Mouse (Mus musculus) CD4-positive, CD25-positive, alpha-beta regulatory T cell, adult 2 months (primary cell): ENCODE results near the gene Wipf3.

ENCODE experiments used
- DNase-seq: peaks from one replicate; pipeline ENCODE4 v3.0.0-alpha.2; 2012; ENCODE audit warnings: low read depth, low spot score

Gene Wipf3

DNA sequence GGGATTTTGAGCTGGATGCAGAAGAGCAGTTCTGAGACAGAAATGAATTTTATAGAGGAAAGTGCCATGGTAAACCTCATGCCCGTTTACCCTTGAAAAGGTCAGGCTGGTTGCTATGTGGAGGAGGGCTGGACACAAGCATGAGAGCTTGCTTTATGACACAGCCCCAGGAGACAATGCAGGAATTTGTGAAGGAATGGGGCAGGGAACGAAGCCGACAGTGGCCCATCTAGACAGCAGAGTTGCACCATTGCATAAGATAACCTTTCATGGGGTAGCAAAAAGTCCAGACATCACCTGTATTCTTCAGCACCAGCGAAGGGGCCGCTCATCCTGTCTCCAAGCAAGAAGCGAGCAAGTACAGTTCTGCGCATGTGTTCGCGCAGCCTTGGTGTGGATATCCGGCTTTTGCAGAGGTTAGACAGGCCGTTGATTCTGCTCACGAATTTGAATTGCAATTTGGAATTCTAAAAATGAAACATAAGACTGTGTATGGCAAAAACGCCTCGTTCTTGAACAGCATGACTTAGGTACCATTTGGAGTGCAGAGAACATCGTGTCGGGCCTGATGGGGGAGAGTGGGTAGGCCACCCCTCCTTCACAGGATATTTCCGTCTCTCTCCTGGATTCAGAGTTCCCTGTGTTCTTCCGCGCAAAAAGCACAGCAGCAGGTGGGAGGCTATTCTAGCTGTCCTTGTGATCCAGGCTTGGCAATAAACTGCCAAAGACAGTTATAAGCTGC is 46.7 kb downstream of the Wipf3 start:
- no peak for DNase-seq

DNA sequence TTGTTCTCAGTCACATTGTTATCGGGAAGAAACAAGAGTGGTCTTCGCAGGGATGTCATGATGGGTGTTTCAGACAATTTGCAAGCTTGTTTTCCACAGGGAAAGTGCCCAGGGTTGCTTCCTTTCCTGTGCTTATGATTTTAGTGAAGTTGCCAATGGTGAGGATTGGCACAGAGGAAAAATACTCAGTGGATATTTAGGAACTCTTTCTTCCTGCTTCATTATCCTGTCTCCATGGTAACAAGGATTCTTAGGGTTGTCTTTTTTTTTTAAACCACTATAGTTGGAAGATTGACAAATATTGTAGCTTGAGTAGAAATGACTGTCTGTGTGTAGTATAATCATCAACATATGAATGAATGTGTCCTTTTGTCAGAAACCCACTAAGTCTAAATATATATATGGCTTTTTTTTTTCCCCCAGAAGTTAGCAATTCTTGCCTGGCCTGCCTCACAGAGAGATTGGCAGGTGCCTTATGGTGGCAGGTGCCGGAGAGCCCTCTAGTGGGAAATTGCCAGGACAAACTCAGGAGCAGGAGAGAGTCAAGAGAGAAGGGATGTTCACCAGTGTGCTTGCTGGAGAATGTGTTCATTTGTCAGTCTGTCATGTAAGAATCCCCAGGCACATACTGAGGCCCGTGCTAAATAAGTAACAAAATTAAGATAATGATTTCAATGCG is 49.4 kb downstream of the Wipf3 start:
- no peak for DNase-seq

DNA sequence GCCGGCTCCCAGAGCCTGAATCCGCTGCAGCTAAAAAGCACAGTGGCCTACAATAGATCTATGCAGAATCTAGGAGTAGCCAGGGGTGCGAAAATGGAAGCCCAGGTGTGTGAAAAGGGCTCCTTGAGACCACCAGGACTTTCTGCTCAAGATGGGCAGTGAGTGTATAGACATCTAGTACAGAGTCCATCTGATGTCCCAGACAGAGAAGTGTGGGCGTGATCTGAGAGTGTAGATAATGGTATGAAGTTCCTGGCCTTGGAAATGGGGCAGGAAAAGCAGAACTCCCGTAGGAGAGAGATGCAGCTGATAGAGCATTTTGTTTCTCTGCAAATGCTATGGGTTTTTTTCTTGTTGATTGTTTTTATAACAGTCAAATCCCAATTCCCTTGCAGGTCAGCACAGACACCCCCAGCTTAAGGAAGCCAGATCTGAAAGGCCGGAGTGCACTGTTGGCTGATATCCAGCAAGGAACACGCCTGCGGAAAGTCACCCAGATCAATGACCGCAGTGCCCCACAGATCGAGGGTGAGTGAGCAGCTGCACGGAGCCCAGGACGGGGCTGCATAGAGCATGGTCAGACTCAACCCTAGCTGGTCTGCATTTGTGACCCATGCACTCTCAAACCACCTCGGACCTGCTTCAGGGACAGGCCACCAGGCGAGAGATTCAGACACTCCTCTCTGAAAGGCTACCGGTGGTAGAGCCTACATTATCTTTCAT is 52.1 kb downstream of the Wipf3 start:
- DNase-seq = no peak

DNA sequence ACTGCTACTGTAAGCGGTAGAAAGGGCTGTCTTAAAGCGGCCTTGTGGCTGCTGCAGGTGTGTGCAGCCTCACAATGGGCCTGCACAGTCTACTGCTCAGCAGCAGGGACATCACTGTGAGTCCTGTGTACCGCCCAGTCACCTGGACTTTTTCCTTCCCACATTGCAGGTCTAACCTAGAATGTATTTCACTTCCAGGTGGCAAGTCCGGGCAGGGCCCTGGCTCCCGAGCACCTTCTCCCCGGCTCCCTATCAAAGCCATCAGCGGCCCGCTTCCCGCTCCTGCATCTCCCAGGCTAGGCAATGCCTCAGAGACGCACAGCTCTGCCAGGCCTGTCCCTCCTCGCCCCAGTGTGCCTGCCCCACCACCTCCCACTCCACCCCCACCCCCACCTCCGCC is 55.6 kb downstream of the Wipf3 start:
- DNase-seq = no peak

DNA sequence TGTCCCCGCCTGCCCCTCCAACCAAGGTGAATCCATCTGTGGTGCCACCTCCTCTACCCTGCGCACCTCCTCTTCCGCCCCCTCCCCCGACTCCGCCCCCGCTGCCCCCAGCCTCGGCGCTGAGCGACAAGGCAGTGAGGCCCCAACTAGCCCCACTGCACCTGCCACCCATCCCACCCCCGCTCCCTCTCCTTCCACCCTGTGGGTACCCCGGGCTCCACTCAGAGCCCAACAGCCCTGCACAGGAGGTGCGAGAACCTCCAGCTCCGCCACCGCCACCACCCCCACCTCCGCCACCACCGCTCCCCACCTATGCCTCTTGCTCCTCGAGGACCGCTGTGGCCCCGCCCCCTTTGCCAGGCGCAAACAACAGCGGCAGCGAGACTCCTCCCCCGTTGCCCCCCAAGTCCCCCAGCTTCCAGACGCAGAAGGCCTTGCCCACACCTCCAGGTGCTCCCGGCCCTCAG is 56.1 kb downstream of the Wipf3 start:
- no peak for DNase-seq

DNA sequence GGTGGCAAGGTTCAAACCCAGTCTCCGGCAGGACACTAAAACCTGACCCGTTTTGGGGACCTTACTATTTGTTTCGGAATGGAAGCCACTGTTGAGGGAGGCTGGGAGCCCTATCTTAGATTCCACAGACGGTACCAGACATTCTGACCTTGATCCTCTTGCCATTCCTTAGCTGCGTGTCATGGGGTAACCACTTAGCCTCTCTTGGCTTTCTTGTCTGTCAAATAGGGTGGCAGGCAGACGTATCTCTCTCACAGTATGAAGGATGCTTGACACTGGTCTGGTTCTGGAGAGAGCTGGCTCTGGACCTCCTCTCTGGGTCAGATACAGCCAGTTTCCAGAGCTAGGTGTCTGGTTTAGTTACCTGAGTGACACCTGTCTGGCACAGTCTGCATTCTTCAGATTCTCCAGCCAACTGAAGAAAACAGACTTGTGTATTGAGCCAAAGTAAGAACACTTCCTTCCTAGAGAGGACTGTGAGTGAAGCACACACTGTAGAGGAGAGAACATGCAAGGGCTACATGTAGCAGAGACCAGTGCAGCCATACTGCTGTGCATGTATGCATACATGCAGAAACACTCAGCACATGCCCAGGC is 56.7 kb downstream of the Wipf3 start:
- no peak for DNase-seq

DNA sequence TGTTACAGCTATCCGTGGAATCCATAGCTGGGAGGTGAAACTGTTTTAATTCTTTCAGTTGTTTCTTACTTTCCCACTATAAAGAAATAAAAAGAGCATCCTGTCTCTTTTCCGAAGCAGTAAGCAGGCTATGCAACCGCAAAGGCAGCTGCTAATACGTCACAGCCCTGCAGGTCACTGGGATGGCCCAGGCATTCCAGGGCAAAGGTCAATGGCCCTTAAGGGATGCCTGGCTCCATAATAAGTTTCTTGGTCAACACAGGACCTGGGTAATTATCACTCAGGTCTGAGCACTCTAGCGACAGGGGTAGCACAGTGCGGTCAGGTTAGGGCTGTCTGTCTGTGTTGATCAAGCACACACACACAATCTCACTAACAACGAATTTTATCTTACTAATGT is 61.7 kb downstream of the Wipf3 start:
- DNase-seq = no peak

DNA sequence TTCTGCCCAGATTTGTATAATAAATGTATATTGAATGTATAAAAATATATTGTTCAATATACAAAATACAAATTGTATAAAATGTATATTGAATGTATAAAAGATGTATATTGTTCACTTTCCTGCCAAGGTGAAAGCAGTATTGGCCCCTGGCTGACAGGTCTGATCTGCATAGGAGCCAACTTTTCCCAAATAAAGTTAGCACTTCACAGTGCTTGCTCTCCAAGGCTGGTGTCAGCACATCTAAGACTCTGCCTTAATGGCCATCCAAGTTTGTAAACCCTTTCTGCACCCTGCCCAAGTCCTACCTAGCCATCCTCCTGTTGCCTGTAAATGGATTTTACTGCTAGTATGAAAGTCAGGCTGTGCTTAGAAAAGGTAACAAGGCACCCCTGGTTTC is 64.7 kb downstream of the Wipf3 start:
- no peak for DNase-seq

DNA sequence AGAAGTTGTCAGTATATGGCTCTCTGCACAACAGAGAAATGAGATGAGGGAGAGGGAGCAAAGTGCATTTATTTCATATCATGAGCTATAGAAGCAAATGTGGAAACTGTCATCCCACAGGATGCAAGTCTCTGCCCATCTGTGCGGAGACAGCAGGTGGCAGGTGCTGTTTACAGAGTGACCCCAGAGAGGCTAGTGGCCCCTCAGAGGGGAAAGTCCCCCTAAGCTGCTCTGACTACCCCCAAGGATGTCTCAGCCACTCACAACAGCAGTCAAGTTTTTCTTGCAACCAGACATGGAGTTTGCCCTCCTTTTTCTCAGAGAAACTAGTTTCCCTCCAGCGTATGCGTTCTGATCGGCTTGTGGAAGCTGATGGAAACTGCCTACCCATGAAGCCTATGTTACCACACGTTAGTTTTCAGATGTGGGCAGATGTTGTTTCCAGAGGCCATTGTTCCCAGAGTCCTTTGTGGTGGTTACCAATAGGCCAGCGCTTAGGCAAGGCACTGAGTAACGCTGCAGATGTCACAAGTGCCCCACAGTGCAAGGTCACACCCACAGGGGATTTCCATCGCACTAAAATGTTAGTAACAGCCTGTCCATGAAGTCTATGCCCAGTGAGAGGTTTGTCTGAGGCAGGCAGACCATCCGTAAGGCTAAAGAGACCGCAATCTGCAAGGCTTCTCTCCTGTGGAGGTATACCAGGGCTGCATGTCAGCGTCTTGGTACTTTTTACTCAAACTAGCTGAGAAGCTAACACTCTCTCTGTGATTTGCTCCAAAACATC is 65.4 kb downstream of the Wipf3 start:
- DNase-seq = no peak

DNA sequence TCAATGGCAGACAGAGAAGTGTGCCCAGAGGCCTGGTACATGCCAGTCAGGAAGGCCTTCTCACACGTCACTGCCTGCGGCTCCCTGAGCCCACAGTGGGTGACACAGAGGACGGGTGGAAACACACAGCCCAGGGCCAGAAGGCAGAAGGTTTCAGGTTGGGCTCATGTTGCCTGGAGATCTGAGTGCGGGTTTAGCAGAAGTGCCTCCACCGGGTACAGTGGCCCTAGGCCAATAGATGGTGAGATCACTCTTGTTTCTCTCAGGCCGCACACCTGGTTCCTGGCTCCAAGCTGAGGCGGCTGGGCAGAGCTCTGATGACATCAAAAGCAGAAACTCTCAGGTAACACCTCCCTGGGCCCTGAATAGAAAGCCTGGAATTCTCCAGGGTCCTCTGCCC is 66.8 kb downstream of the Wipf3 start:
- no peak for DNase-seq

DNA sequence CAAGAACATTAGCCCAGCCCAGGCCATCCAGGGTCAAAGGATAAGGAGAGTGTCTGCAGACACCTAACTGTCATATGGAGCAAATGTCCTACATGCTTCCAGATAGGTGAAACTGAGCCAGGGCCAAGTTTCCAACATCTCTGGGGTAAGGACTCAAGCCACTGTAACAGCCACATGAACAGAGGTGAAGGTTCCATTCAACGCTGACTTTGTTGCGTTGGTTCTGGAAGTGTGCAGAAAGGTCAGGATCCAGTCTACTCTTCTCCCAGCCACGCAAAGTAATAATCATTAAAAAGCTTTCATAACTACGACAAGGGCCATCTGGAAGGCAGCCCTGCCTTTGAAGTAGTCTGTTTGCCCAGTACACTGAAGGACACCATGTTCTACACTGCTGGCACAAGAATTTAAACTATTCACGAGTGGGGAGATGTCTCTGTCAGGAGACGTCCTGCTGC is 73.3 kb downstream of the Wipf3 start:
- no peak for DNase-seq

DNA sequence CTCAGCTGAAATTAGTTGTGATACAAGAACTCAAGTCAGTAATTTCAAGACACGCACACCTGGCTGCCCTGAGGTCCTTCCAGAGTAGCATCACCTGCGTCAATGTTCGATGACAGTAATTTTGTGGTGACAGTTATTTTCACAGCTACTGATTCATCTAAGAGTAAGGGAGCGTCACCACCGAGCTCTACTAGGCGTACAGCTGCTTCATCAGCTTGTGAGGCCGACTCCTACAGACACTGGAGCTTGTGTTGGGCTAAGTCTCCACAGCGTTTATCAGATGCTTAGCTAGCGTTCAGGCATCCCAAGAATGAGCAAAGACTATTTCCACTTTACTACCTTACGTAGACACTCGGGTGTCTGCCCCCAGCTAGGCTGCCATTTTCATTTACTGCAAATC is 76.9 kb downstream of the Wipf3 start:
- no peak for DNase-seq

DNA sequence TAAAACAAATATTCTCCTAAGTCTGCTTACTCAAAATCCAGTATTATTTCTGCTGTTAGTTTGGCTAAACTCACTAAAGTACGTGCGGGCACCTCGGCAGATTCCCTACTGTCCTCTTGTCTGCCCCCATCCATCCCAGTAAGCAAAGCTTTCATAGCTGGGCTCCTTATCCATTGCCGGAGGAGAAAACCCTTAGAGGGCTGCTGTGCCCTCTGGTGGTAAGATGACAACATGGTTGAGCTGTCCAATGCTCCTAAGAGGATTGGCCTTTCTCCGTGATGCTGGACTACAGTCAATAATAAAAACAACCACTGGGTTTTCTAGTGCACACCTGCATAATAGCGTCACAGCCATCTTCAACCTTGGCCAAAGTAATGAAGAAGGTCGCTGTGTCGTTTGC is 77.6 kb downstream of the Wipf3 start:
- no peak for DNase-seq

DNA sequence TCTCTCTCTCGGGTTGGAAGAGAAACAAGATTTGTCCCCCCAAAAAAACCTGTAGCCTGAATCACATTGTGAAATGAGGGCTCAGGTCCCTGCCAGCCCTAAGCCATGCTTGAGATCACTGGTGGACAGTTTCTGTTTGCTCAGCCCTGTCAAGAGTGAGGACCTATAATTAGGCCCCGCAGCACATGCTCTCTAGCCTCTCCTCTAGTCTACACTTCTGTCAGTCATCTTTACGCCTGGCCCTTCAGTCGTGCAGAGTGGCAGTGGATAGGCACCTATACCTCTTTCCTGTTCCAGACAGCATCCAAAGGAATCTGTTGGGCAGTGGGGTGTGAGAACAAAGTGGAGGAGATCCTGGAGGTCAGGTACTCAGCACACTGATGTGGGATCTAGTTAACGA is 78.4 kb downstream of the Wipf3 start:
- DNase-seq = no peak

DNA sequence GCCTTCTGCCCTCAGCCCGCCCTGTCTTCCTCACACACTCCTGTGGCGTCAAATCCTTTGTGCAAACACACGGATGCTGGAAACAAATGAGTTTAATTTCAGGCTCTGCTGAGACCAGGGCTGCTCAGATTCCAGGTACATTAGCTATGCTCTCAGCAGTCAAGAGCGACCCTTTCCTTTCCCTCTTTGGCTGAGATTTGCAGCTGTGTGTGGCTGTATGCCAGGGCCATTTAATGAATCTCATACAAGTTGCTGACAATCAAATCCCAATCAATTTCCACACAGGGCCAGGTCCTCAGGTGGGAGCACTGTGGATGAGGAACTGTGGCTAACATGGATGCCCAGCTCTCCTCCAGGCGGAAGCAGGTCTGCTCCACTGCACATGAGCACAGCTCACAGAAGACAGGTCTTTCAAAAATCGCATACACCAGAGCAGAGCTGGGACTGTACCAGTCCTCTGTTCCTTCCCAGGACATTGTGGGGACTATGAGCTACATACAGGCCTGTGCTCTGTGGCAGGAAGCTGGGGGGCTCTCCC is 78.9 kb downstream of the Wipf3 start:
- DNase-seq = no peak

DNA sequence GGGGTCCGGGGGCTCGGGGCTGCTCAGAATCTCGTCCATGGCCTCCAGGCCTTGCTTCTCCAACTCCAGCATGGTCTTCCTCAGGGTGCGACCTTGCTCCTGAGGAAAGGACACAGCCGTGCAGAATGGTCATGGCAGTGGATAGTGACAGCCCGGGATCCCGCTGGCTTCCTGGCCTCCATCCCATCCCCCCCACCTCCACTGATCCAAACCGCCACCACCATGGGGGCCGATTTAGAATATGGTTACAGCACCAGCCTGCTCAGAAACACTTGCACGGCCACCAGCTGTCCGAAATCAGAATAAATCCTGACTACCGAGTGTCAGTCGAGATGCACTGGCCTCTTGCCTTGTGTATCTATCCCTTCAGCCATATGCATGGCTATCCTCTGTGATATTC is 79.9 kb downstream of the Wipf3 start:
- no peak for DNase-seq

DNA sequence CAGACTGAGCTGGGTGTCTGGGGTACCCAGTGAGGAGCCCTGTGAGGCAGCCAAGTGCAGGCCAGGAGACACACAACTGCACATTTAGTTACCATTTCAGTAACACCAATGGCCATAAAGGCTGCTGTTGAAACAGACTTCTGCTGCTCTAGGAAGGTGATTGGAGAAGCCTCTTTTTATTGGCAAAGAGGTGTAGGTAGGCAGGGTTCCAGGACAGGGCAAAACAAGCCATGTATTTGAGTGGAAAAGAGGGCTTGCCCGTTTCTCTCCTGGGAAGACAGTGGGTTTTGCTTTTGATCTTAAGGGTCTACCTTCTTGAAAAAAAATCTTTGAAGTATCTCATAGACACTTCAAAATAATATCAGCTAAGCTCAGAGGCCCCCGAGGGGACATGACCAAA is 82.9 kb downstream of the Wipf3 start:
- DNase-seq = no peak

DNA sequence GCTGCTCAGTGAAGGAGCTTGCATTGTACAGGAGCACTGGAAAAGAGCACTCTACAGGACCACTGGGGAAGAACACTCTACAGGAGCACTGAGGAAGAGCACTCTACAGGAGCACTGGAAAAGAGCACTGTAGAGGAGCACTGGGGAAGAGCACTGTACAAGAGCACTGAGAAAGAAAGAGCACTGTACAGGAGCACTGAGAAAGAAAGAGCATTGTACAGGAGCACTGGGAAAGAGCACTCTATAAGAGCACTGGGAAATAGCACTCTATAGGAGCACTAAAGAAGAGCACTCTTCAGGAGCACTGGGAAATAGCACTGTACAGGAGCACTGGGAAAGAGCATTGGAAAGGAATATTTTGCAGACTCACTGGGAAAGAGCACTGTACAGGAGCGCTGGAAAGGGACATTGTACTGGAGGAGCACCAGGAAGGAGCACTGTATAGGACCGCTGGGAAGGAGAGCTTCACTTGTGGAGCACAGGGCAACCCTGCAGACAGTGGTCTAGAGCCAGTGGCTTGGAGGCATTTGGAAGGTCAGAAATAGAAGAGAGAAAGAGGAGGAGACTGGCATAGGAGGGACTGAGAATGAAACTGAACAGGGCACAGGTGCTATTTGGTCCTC is 87.2 kb downstream of the Wipf3 start:
- DNase-seq = no peak

DNA sequence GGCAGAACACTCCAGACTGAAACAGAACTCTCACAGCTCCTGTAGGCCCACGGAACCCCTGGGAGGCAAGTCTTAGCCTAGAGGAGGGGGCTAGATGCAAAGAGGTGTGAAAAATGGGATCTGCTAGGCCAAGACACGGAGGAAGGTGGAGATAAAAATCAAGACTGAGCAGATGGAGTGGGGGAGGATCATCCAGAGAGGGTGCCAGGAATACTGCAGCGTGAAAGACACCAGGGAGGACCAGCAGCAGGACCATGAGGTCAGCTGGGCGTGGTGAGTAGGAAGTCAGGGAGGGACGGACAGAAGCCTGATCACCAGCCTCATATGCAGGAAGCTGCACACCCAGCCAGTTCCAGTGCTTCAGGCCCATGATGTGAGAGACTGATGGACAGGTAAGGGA is 89.4 kb downstream of the Wipf3 start:
- DNase-seq = no peak

DNA sequence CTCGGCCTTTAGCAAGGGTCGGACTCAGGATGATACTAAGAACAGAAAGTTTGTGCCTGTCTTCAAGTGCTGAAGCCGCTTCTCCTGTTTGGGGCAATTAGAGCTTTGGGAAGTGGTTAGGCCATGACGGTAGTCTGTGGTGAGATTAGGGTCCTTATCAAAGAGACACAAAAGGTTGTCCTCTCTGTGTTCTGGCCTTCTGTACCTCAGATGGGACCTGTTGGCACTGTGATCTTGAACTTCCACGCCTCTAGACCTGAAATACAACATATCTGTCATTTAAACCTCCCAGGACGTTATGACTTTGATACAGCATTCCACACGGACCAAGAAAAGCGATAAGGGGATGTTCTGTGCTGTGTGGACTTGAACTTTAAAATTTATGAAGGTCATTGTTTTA is 99.3 kb downstream of the Wipf3 start:
- no peak for DNase-seq

DNA sequence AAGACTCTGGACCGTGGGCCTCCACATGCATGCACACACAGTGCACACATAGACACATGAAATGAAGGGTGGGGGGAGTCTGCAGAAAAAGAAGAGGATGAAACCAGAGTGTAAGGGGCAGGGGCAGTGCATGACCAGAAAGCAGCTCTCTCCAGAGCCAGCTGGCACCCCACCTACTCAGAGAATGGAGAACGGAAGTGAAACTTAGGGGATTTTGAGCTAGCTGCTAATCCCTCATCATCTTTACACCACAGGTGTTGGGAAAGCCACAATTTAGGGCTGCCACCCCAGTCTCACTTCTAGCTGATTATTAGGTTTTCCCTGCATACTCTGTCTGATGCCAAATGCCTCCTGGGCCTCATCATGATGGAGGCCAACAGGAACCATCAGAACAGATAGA is 100.8 kb downstream of the Wipf3 start:
- no peak for DNase-seq
